Mouse (Mus musculus): ENCODE results near the gene Fbxl16. TPM values are rescaled to one million over a fixed set of nuclear protein-coding genes. Genes with fewer than 3 reads are reported as not detected.

The Fbxl16 gene
- polyA plus RNA-seq, 1 experiment from 2014 or later = 1.5 TPM

- H3K27me3 ChIP-seq (ENCODE audit: low read depth, poor library complexity, severe bottlenecking) = no peaks in the 10 kb centered on the region
- H3K36me3 ChIP-seq = peaks cover 68% of the 10 kb centered on the region
- WGBS = under 1% methylated on average over 23 of the region's 23 CpGs
- H3K4me1 ChIP-seq = peaks cover 30% of the 10 kb centered on the region
- H3K4me3 ChIP-seq = peak within 1 kb of the TSS; percentile 79
- no peaks in the 10 kb centered on the region for H3K9me3 ChIP-seq (replicated peaks)
- DNase-seq (ENCODE audit: low spot score) = peak; percentile 99
- peak within 1 kb of the TSS; percentile 95 for H3K27ac ChIP-seq
These were observed 23.6 kb upstream of the Fbxl16 start, which contains the start of gene Haghl for GRCm38 (mm10) chr17:25785281-25785745. Gene Haghl, minus strand, starts transcription at chr17:25785673.

- H3K27me3 ChIP-seq (ENCODE audit: low read depth, poor library complexity, severe bottlenecking) = no peaks in the 10 kb centered on the region
- H3K36me3 ChIP-seq = peaks cover 61% of the 10 kb centered on the region
- WGBS = 88% methylated on average over 3 of the region's 3 CpGs
- no peaks in the 10 kb centered on the region for H3K9me3 ChIP-seq (replicated peaks)
- peaks cover 38% of the 10 kb centered on the region for H3K4me1 ChIP-seq
- H3K27ac ChIP-seq = peak within 1 kb of the TSS; percentile 95
- H3K4me3 ChIP-seq = peak within 1 kb of the TSS; percentile 79
- DNase-seq (ENCODE audit: low spot score) = no peak
These were observed 22.6 kb upstream of the Fbxl16 start, which contains the start of gene Ccdc78 for GRCm38 (mm10) chr17:25786280-25786679. Gene Ccdc78, plus strand, starts transcription at chr17:25786580.

- no peak for DNase-seq (ENCODE audit: low spot score)
- WGBS = 93% methylated on average over 9 of the region's 9 CpGs
- peaks cover 44% of the 10 kb centered on the region for H3K4me1 ChIP-seq
- no peaks in the 10 kb centered on the region for H3K27me3 ChIP-seq (ENCODE audit: low read depth, poor library complexity, severe bottlenecking)
- H3K4me3 ChIP-seq = 0 out of 2 replicates have a peak overlapping the region, but pooled peaks have one; percentile 6
- no peaks in the 10 kb centered on the region for H3K9me3 ChIP-seq (replicated peaks)
- no peak overlapping the region; the same call in 1 of the 2 replicates for H3K27ac ChIP-seq
- H3K36me3 ChIP-seq = peaks cover 55% of the 10 kb centered on the region
These were observed 21.9 kb upstream of the Fbxl16 start for GRCm38 (mm10) chr17:25786781-25787504.

DNA sequence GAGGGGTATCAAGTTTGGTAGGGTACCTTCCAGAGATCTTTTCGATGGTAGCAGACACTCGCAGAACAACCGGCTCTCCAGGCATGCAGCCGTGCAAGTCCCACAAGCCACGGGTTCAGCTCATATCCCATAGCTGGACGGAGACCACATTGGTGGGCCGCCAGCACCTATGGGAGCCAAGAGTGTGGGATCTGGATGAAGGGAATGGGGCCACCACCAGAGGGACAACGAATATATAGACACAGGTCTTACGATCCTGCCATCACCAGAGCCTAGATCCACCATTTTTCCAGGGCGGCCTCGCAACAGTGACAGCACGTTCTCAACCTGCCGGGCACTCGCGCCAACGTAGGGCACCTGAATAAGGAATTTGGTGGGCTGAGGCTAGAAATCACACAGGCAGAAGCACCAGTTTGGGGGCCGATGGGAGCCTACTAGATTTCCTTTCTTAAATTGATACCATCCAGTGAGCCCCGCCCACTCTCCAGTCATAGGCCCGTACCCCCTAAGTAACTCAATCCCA lies 17.5 kb upstream of the Fbxl16 start:
- H3K4me3 ChIP-seq = peak overlapping the region; percentile 74
- DNase-seq (ENCODE audit: low spot score) = peak; percentile 52
- no peaks in the 10 kb centered on the region for H3K27me3 ChIP-seq (ENCODE audit: low read depth, poor library complexity, severe bottlenecking)
- no peaks in the 10 kb centered on the region for H3K9me3 ChIP-seq (replicated peaks)
- H3K4me1 ChIP-seq = peaks cover 58% of the 10 kb centered on the region
- 32% methylated on average over 19 of the region's 19 CpGs for WGBS
- H3K36me3 ChIP-seq = peaks cover 58% of the 10 kb centered on the region
- peak overlapping the region; percentile 91 for H3K27ac ChIP-seq

DNA sequence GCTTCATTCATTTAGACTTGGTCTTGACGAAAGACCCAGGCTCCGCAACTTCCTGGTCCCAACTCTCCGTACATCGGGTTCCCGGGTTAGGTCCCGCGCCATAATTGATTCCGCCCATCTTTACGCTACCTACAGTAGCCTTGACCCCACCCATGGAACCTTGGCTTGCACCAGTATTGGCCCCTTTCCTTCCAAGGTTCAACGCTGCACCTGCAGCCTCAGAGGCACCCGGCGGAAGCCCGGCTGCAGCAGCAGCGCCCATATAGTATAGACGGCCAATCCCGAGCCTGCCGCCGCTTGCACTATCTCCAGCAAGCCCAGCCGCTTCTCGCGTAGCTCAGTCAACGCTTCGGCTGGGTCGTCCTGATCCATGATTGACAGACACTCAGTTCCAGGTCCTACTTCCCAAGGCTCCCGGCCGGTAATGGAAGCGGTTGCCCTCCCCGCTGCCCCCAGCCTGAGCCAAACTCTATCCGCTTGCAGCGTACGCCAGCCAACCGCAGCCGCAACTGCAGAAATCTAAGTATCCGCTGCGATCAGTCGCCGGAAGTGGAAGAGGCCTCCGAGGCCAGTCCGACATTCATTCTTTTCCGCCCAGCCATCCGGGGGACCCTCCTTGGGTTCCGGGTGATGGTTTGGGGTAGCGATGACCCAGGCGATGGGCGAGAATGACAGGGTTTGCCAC lies 16.9 kb upstream of the Fbxl16 start:
- H3K4me3 ChIP-seq = peak overlapping the region; percentile 74
- H3K9me3 ChIP-seq (replicated peaks) = no peaks in the 10 kb centered on the region
- peaks cover 62% of the 10 kb centered on the region for H3K4me1 ChIP-seq
- peak; percentile 89 for DNase-seq (ENCODE audit: low spot score)
- under 1% methylated on average over 45 of the region's 45 CpGs for WGBS
- peaks cover 58% of the 10 kb centered on the region for H3K36me3 ChIP-seq
- no peaks in the 10 kb centered on the region for H3K27me3 ChIP-seq (ENCODE audit: low read depth, poor library complexity, severe bottlenecking)
- peak overlapping the region; percentile 91 for H3K27ac ChIP-seq

DNA sequence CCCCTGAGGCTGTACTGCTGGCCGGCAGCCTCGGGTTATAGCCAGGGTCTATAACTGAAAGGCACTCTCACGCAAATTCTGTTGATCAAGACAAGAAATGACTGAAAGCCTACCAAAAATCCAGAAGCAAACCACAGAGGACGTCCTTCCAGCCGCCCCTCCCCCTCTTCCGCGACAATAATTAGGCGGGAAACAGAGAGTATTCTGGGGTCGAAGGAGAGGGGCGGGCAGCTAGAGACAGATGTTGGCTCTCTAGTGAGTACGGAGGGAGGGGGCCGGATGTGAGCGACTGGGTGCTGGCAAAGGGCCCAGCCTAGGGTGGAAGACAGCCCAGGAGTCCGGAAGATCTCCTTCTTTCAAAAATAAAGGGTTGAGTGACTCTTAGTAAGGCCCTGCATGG lies 16.3 kb upstream of the Fbxl16 start, which contains the start of gene Fam173a:
Gene Fam173a, minus strand, starts transcription at position 287 of the 400 bp plus-strand sequence.
- Histone ChIP-seq H3K36me3 (peaks cover 52% of the 10 kb centered on the region), H3K4me1 (peaks cover 68% of the 10 kb centered on the region)

DNA sequence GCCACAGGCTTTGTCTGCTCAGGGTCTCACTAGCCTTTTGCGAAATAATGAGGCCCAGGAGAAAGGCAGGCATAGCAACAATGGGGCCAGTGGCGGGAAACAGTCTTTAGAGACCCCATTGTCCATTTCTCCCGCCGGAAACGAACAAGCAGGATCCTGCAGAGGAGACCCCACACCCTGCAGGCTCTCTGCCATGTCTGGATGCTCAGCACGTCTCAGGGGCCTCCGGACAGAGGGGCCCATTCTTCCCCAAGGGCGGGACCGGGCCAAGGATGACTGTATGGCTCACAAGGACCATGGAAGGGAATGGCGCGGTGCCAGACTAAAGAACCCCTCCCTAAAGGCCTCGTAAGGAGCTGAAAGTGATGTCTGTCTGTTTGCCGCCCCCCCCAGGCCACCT lies 14.7 kb upstream of the Fbxl16 start:
- no peak for DNase-seq (ENCODE audit: low spot score)
- Histone ChIP-seq H3K9me3 (replicated peaks) (no peaks in the 10 kb centered on the region), H3K4me3 (peak overlapping the region; percentile 87; the same call in 1 of the 2 replicates), H3K36me3 (peaks cover 38% of the 10 kb centered on the region), H3K27me3 (ENCODE audit: low read depth, poor library complexity, severe bottlenecking) (no peaks in the 10 kb centered on the region), H3K4me1 (peaks cover 70% of the 10 kb centered on the region), H3K27ac (peak overlapping the region; percentile 15; the same call in 1 of the 2 replicates)
- 84% methylated on average over 13 of the region's 13 CpGs for WGBS

More for the DNA sequence above, 16.3 kb upstream of the Fbxl16 start, which contains the start of gene Fam173a:
- DNase-seq (ENCODE audit: low spot score) = peak; percentile 75
- no peaks in the 10 kb centered on the region for H3K27me3 ChIP-seq (ENCODE audit: low read depth, poor library complexity, severe bottlenecking)
- H3K4me3 ChIP-seq = peak within 1 kb of the TSS; percentile 74
- H3K9me3 ChIP-seq (replicated peaks) = no peaks in the 10 kb centered on the region
- H3K27ac ChIP-seq = peak within 1 kb of the TSS; percentile 91
- 2% methylated on average over 14 of the region's 14 CpGs for WGBS

DNA sequence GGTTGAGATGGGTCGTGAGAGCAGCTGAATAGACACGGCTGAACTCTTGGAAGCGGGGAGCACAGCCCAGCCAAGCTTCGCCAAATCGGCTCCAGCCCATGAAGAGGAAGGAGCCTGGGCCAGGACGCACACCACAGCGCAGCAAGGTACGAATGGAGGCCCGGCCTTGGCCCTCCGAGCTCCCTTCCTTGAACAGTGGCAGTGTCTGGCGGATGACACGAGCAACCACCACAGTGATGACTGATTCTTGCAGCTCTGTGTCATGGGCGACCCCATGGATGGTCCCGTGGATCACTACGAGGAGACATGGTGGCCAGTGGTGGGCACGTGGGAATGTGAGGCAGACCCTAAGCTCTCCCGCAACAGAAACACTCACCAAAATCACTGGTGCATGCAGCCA lies 13.9 kb upstream of the Fbxl16 start:
- H3K27ac ChIP-seq = peak overlapping the region; percentile 91
- 87% methylated on average over 17 of the region's 17 CpGs for WGBS
- peaks cover 30% of the 10 kb centered on the region for H3K36me3 ChIP-seq
- H3K4me3 ChIP-seq = peak overlapping the region; percentile 87
- DNase-seq (ENCODE audit: low spot score) = no peak
- no peaks in the 10 kb centered on the region for H3K9me3 ChIP-seq (replicated peaks)
- no peaks in the 10 kb centered on the region for H3K27me3 ChIP-seq (ENCODE audit: low read depth, poor library complexity, severe bottlenecking)
- peaks cover 70% of the 10 kb centered on the region for H3K4me1 ChIP-seq

DNA sequence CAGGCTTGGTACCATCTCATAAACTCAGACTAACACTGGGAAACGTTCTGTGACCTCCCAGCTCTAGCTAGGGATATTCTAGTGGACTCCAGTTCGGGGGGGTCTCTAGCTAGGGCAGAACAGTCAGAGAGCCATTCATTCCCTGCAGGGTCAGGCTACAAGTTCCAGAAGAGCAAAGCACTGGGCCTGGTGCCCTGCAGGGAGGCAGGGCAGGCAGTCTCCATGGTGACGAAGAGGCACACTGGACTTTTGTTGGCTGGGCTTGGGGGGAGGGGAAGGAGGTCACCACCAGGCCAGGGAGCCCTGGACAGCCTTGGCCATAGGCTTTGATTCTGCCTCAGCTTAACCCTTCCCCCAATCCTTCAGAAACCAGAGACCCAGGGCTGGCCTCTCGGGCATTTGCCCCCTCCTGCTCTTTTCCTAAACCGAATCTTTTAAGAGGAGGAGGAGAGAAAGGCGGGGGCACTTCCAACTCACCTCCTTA lies 13.2 kb upstream of the Fbxl16 start, which contains the start of gene AC134908.4:
Gene AC134908.4, minus strand, starts transcription at position 51 of the 484 bp plus-strand sequence.
- Histone ChIP-seq H3K9me3 (replicated peaks) (no peaks in the 10 kb centered on the region), H3K27me3 (ENCODE audit: low read depth, poor library complexity, severe bottlenecking) (no peaks in the 10 kb centered on the region), H3K4me1 (peaks cover 68% of the 10 kb centered on the region), H3K36me3 (peaks cover 28% of the 10 kb centered on the region), H3K27ac (peak within 1 kb of the TSS; percentile 91), H3K4me3 (peak within 1 kb of the TSS; percentile 87)
- DNase-seq (ENCODE audit: low spot score) = peak; percentile 77
- 2% methylated on average over 6 of the region's 6 CpGs for WGBS

DNA sequence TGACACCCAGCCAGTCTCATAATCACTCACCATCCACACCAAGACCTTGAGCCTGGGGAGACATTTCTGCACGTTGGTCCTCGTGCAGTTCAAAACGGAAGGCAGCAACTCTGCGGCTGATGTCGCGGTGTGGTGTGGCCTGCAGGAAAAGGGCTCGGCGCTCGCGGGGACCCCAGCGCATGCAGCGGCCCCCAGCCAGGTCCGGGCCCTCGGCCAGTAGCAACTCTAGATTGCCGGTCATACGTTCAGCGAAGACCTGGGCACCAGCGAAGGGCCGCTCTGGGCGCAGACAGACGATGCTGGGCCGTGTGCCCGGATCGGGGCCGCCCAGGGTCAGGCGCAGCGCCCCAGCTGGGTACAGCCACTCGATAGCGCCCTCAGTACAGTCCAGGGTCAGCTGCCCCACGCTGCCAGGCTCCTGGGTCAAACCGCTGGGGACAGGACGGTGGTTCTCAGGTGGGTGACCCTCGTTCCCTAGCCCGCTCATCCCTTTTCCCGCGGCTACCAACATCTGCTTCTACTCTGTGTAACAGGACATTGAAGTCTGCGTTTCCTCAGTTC lies 12.6 kb upstream of the Fbxl16 start:
- WGBS = under 1% methylated on average over 37 of the region's 37 CpGs
- H3K4me1 ChIP-seq = peaks cover 62% of the 10 kb centered on the region
- H3K27ac ChIP-seq = peak overlapping the region; percentile 91
- peaks cover 27% of the 10 kb centered on the region for H3K36me3 ChIP-seq
- no peaks in the 10 kb centered on the region for H3K9me3 ChIP-seq (replicated peaks)
- DNase-seq (ENCODE audit: low spot score) = peak; percentile 61
- peaks cover 2% of the 10 kb centered on the region; the same call in 1 of the 2 replicates for H3K27me3 ChIP-seq (ENCODE audit: low read depth, poor library complexity, severe bottlenecking)
- H3K4me3 ChIP-seq = peak overlapping the region; percentile 87

- Histone ChIP-seq H3K27ac (peak within 1 kb of the TSS; percentile 91), H3K9me3 (replicated peaks) (no peaks in the 10 kb centered on the region), H3K4me3 (peak within 1 kb of the TSS; percentile 87), H3K4me1 (peaks cover 55% of the 10 kb centered on the region), H3K36me3 (peaks cover 27% of the 10 kb centered on the region), H3K27me3 (ENCODE audit: low read depth, poor library complexity, severe bottlenecking) (peaks cover 8% of the 10 kb centered on the region)
- DNase-seq (ENCODE audit: low spot score) = peak; percentile 93
- under 1% methylated on average over 35 of the region's 35 CpGs for WGBS
These were observed 11.9 kb upstream of the Fbxl16 start, which contains the start of gene Metrn for GRCm38 (mm10) chr17:25796951-25797369. Gene Metrn, minus strand, starts transcription at chr17:25797136.

DNA sequence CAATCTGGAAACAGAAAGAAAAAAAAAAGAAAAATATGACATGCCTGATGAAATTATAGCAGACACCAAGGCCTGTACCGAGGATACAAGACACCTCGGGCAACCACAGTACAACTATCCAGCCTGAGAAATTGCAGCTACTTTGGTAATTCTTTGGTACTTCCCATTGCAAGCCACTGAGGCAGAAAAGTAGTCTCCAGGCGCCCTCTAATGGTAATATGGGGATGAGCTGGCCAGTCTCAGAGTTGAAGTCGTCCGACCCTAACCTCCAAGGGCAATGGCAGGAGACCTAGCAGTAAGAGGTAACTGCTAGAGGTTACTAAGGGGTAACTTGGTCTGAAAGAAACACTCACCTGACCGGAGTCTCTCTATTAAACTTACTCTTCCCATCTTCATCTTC lies 7.9 kb upstream of the Fbxl16 start:
- WGBS = 11% methylated on average over 6 of the region's 6 CpGs
- no peak overlapping the region for H3K27ac ChIP-seq
- H3K4me3 ChIP-seq = no peak overlapping the region
- peaks cover 25% of the 10 kb centered on the region for H3K4me1 ChIP-seq
- H3K9me3 ChIP-seq (replicated peaks) = no peaks in the 10 kb centered on the region
- no peaks in the 10 kb centered on the region for H3K36me3 ChIP-seq
- H3K27me3 ChIP-seq (ENCODE audit: low read depth, poor library complexity, severe bottlenecking) = peaks cover 32% of the 10 kb centered on the region
- DNase-seq (ENCODE audit: low spot score) = peak; percentile 63
